Mouse (Mus musculus) heart, postnatal 36 days (tissue): ENCODE results near the gene Olfr459. TPM values are rescaled to one million over a fixed set of nuclear protein-coding genes. Genes with fewer than 3 reads are reported as not detected.

Source experiments
- DNase-seq, 2 experiments: peaks; one replicate each; pipeline ENCODE4 v3.0.0; 2021 to 2022
- intact Hi-C: fragments of 180-260 bp; cut with DNase I; formaldehyde crosslinking; loops from one replicate; pipeline ENCODE4 v1.15.1; 2025
- total RNA-seq, 2 experiments: library from RNA; stranded (reverse); gene quantifications; 2 replicates each; pipeline ENCODE4 v1.2.3; 2021

The Olfr459 gene
- not detected for total RNA-seq

- intact Hi-C loops: no loop called here
- DNase-seq: no peak
These were observed at the start of gene Olfr459 for GRCm38 (mm10) chr6:41775077-41775476. Gene Olfr459, minus strand, starts transcription at chr6:41775177.

DNA sequence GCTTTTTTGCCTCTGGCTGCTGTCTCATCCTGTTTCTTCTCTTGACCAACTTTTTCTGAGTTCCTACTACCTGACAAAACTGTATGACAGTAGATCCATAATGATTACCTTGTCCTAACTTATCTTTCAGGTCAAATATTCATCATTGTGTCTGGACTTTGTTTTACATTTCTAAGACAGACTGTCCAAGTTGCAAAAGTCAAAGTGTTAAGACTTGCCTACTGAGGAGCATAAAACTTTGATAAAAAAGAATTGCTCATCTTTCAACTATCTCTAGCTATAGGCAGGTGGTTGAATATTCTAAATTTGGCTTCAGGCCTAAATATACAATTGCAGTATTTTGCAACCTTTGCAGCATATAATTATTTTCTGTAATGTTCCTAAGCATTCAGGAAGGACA is 49.1 kb upstream of the Olfr459 start:
- no peak for DNase-seq
- intact Hi-C loops: no loop called here

GRCm38 (mm10) chr6:41786700-41787099 is 11.7 kb upstream of the Olfr459 start:
- intact Hi-C loops: no loop called here
- no peak for DNase-seq

DNA sequence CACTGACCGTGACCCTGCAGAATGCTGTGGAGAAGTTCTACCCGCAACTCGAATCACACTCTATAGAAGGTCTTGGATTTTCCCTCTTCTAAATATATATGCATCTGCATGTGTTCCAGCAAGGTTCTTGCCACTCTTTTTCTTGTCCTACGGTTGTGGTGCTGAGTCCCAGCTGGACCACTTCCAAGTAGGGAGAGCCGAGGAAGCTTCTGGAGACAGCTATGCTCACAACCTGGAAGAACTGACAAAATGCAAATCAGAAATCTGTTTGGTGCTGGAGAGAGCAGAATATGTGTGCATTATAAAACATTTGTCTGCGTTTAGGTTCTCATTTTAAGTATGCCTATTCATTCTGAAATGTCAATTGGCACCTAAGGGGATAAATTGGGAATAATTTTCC is 744 bp upstream of the Olfr459 start:
- intact Hi-C loops: no loop called here
- DNase-seq: no peak

DNA sequence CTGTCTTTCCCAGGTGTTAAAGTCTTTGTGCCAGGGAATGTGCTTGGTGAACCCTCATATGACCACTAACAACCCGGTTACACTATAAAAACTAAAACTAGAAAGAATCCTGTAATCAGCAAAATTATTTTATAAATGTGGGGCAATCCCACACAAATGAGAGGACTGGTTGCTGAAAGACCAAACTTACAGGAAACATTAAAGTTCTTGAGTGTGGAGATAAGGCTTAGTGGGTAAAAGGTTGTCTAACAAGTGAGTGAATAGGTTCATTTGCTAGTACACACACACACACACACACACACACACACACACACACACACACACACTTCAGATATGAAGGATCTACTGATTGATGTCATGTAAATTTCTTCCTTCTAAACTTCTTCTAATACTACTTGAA is 5.1 kb downstream of the Olfr459 start:
- no peak for DNase-seq
- intact Hi-C loops: loop anchor here (10.0 kb wide), 1 partner anchor 555 kb away; the partner anchor contains the start of gene Fam131b

DNA sequence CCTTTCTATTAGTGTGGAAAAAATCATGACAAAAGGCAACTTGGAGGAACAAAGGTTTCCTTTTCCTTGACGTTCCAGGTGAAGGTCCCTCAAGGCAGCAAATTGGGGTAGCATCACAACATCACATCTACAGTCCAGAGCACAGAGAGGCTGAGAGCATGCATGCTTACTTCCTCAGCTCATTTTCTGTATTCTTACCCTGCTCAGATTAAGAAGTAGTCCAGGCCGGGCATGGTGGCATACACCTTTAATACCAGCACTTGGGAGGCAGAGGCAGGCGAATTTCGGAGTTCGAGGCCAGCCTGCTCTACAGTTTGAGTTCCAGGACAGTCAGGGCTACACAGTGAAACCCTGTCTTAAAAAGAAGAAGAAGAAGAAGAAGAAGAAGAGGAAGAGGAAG is 10.7 kb downstream of the Olfr459 start:
- intact Hi-C loops: loop anchor here (10.0 kb wide), 1 partner anchor 560 kb away; the partner anchor contains the start of gene Fam131b
- DNase-seq: no peak

- intact Hi-C loops: loop anchor here (10.0 kb wide), 1 partner anchor 562 kb away; the partner anchor contains the start of gene Fam131b
- no peak for DNase-seq
These were observed 12.6 kb downstream of the Olfr459 start for GRCm38 (mm10) chr6:41762370-41762757.

DNA sequence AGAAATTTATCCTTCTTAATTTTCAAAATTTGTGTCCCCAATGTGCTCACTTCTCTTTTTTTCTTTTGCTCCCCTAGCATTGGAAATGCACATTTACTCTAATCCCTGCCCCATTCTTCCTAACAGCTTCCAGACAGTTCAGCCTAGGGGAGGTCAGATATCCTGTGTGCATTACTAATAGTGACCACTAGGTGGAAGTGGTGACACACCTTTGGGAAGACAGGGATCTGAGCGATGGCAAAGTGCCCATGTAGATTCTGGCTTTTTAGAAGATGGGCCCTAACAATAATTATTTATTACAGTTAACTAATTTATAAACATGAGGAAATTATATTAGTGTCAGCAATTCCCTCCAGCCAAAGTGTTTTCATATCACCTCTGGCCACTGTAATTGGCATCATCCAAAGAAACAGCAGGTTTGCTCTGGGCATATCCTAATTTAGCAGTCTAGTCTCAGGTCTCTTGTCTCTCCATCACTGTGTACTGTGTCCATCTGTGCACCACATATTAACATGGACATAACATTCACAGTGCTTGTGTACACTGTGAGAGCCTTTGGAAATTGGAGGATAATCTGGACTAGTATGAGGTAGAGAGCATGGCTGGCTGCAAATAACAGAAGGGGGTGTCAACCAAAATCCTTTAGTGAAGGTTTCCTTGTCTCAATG is 13.1 kb downstream of the Olfr459 start:
- intact Hi-C loops: loop anchor here (1.0 to 10.0 kb wide), 2 partner anchors 563 to 821 kb away; partner anchors contain the start of gene Fam131b
- DNase-seq: peak; percentile 8 to 21

- intact Hi-C loops: loop anchor here (10.0 kb wide), 1 partner anchor 565 kb away; the partner anchor contains the start of gene Fam131b
These were observed 15.4 kb downstream of the Olfr459 start for GRCm38 (mm10) chr6:41759618-41760017.

DNA sequence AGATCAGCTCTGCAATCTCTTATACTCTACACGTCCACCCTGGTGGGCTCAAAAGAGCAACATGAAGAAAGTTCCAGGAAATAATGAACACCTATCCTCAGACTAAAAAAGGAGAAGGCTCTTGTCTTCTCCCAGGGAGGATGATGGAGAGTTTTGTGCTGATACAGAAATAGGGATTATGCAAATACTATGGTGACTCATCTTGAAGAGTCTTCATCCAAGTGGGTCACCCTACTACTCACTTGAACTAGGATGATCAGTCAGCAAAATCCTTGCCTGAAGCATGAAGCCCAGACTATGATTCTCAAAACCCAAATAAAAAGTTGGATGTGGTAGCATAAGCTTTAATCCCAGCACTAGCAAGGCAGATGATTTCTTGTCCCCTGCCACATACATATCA is 16.6 kb downstream of the Olfr459 start:
- no peak for DNase-seq
- intact Hi-C loops: no loop called here

More at GRCm38 (mm10) chr6:41759618-41760017, 15.4 kb downstream of the Olfr459 start:
- DNase-seq: no peak

DNA sequence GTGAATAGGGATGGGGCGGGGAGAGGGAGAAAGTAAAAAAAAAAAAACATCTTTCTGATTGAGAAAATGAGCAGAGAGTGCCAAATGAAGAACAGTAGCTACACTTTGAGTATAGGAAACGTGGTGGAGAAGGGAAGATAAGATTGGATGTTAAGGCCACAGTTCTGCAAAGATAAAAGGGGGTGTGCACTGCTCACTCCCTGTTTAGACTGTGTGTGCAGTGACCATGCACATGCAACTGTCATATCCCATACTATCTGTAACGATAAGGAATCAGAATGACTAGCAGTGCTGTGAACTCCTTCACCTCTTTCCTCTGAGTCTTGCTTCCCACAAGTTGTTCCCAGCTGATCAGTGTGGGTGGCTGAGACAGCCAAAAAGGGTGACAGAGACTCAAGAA is 17.8 kb downstream of the Olfr459 start:
- intact Hi-C loops: no loop called here
- DNase-seq: no peak

- intact Hi-C loops: no loop called here
- no peak for DNase-seq
These were observed 20.4 kb downstream of the Olfr459 start for GRCm38 (mm10) chr6:41754626-41755025.

DNA sequence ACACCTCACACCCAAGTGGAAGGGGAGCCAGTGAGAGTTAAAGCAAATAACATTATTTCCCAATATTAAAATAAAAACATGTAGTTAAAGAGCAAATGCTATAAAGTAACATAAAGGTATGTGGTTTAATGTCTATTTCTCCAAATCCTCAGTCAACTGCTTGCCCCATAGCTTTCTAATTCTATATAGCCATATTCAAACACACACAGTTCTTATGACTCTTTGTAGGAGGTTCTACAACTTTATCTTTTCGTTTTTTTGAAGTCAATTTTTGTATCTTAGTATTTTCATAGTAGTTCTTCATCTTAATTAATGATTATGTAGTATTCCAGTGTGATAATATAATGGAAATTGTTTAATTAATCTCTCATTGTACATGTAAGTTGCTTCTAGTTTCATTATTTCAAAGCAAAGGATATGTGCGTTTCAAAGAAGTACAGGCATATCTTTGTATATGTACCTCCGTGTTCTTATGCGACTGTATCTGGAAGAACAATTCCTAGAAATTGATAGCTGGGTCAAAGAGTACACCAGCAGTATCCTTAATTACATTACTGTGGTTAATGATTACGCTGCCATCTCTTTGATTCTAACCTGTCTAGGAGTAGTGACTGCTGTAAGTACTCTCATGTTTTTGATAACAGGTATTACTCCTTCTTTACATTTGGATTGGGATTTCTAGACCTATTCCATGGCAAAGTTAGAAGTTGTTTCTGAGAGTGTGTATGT is 30.1 kb downstream of the Olfr459 start:
- no peak for DNase-seq
- intact Hi-C loops: no loop called here

DNA sequence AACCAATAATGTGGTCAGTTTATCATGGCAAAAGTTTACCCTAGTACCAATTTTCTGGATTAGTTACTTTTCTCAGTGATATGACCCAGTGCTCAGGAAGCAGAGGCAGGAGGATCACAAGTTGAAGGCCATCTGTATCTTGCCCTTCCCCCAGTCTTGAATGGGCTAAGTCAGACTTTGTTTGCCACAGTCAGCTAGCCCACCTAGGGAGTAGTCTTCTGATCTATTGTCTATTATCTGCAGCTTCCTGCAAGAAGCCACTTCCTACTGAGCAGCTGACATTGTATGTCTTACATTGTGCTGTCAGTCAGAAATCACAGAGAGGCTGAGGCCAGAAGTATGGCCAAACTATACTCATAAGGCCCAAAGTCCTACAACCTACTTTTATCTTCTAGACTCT is 33.9 kb downstream of the Olfr459 start:
- no peak for DNase-seq
- intact Hi-C loops: no loop called here

DNA sequence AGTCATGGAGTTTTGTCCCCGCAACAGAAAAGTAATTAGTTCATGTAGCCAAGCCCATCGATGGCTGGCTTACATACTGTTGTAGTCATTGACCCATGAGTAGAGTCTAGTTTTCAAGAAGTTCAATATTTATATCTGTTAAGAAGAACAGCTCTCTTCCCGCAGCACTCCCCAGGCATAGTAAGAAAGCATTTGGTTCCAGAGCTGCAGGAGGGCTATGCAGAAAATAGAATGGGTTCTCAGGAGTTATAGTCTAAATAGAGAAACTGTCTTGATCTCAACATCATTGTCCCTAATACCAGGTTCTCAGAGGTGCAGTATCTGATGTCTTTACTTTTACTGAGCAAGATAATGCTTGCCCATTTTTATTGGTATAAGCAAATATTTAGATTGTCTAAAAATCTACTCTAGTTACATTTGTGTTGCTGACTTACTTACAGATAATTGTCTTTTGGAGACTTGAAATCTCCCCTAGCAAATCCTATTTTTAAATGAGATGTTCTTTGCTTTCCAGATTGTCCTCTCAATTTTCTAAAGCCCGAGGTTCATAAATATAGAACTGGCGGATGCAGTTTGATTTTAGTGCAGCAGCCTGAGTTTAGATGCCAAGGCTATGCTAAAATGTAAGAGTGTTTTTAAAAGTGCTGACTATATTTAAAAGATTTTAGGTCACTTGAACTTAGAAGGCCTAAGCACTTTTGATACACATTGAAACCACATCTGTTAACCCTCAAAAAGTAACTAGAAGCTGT is 40.1 kb downstream of the Olfr459 start:
- no peak for DNase-seq
- intact Hi-C loops: no loop called here

DNA sequence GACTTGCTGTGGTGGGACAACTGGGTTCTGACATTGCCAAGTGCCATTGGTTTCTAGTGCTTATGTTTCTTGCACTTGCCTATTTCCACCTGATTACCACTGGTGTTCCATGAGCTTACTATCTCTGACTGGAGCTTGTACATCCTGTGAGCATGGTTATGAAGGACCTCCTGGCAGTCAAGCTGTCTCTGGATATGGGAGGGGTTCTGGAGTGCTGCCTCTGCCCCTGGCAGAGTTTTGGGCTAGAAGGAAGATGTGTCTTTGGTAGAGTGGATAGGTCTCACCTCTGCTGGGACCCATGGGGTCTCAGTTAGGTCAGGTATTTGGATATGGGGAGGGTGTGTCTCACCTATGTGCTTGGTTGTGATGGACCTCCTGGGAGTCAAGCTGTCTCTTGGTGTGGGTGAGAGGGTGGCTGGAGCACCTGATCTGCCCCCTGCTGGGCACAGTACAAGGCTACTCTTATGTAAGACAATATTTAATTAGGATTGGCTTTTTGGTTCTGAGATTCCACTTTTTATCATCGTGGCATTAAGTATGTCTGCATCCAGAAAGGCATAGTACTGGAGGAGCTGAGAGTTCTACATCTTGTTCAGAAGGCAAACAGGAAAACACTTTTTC is 46.9 kb downstream of the Olfr459 start:
- intact Hi-C loops: no loop called here
- DNase-seq: no peak

DNA sequence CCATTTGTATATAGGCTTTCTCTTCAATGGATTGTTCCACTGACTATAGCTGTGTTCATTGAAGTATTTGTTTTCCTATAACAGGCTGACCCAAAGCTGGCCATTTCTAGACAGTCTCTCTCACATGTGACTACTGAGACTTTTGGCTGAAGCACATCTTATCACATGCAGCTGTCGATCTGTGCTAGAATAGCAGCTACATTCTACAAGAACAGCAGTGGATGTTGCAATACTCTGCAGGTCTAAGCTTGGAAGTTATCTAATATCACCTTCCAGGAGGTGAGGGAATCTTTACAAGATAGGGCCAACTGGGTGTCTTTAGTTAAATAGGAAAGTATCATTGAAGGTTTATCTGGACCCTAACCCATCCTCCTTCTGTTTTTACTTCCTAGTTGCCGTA is 53.5 kb downstream of the Olfr459 start:
- intact Hi-C loops: no loop called here
- DNase-seq: no peak
